Mouse (Mus musculus) T-helper 1 cell (primary cell): ENCODE results near the gene Cd22.
"Not testable (repeated sequence)": the region's sequence is repeated elsewhere in the genome, so short reads cannot be mapped to it uniquely, and the experiment has no call there.

Experiments used
- in situ Hi-C: fragments of 300-600 bp; cut with MboI, MseI; formaldehyde crosslinking; loops from one replicate; pipeline ENCODE4 v1.15.1; 2025; ENCODE audit warnings: high pct_unique_total_duplicates

Gene Cd22

DNA sequence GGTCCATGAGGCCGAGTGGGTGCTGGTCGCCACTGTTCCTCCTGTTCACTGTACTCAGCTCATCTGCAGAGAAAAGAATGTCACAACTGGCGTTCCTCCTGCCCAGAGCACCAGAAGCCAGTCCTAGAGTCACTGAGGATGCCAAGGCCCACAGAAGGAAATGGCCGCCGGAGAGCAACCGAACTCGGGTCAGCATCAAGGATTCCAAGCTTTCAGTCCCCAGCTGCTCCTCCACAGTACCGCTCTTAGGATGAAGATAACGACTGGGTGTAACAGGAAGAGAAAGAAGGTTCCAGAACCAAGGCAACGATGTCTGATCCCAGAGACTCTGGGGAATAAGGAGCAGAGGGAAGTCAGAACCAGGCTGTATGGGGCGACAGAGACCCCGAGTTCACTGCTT is 18.7 kb downstream of the Cd22 start, which contains the start of gene Ffar1:
Ffar1 (minus strand) TSS at position 101 of the 400 bp plus-strand sequence.
- in situ Hi-C loops, result loop anchor here (5.0 kb wide), 1 partner anchor 49 kb away; no protein-coding TSS in a partner anchor

DNA sequence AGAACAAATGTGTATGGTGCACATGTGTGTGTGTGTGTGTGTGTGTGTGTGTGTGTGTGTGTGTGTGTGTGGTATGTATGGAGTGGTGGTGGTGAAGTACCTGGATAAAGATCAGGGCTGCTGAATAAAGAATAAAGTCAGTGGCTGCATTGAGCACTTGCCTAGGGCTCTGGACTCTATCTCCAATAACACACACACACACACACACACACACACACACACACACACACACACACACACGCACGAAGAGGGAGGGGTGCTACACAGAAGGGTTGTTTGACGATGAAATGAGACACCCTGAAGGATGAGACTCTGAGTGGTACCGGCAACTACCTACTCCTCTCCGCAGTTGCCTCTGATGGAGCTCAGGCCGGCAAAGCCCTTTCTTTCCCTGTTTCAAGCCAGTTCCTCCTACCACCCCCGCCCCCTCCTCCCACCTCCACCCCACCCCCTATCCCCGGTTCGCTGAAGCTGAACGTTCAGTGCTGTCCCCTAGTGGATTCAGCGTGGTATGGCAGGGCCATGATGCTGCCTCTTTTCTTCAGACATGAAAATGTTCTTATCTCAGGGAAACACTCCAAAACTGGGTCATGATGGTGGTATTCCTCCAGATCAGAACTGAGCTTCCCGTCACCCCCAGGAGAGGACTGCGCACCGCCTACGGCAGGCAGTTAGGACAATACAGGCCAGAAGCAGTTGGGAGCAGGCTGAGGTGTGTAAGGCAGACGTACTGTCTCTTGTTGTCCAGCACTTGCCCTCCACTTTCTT is 20.3 kb downstream of the Cd22 start:
- in situ Hi-C loops, result loop anchor here (5.0 kb wide), 1 partner anchor 48 kb away; no protein-coding TSS in a partner anchor

DNA sequence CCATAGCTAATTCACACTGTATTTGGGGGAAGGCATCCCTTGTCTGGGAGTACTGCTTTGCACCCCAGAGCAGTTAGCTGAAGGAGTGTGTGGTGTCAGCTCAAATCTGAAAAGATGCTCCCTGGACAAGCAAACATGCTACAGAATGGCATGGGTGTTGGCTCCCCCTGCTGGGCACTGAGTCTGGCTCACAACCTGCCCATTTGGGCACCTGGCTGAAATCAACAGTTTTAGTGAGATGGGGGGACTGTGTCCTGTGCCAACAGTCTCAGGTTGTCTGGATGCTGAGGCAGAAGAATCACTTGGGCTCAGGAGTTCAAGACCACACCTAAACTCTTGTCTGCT is 20.9 kb downstream of the Cd22 start:
- in situ Hi-C loops, result no loop called here

- in situ Hi-C loops, result no loop called here
These were observed 22.4 kb downstream of the Cd22 start for GRCm38 (mm10) chr7:30857746-30858145.

DNA sequence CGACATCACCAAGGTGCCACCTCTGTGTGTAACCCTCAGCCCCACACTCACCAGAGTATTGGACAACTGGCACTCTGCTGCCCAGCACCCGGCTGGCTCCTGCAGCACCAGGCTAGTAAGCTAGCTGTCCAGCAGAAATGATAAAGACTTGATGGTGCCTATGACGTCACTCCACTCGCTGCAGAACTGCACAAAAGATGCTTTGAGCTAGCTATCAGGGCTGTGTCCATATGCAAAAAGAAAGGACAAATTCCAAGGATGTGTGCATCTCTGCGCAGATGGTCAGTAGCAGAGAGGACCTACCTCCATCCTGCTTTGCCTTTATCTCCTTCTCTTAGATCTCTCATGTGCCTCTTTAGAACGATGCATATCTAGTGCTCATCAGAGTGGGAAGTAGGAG is 24.1 kb downstream of the Cd22 start, which contains the start of gene Ffar3:
Ffar3 (minus strand) TSS at position 101 of the 400 bp plus-strand sequence.
- in situ Hi-C loops, result no loop called here

DNA sequence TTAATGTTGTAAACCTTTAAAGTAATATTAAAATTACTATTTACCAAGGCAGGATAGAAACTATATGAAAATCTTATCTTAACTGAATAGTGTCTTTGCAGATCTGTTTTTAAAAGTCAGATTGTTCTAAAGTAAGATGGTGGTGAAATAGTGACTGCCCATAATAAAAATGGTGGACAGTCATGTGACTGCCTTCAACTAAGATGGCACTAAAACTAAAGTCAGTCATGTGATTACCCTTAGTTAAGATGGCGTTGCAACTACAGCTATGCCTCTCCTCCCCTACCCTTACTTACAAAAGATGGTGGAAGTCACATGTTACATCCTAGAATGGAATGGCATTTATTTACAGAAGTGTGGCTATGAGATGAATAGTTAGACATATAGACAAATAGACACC is 28.7 kb downstream of the Cd22 start:
- in situ Hi-C loops, result no loop called here

DNA sequence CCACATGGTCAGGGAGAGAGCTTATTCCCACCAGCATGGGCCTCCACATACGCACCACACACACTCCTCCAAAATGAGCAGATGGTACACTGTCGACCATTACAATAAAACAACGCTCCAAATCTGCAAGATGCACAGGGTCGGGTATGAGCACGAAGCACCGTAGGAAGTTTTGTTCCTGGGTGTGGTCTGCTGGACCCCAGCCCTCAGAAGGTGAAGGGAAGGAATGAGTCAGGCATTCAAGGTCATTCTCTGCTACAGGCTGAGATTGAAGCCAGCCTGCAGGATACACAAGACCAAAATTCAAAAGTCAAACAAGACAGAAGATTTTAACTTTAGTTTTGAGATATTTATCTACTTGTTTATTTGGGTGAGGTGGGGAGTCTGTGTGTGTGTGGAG is 32.2 kb downstream of the Cd22 start:
- in situ Hi-C loops, result no loop called here

DNA sequence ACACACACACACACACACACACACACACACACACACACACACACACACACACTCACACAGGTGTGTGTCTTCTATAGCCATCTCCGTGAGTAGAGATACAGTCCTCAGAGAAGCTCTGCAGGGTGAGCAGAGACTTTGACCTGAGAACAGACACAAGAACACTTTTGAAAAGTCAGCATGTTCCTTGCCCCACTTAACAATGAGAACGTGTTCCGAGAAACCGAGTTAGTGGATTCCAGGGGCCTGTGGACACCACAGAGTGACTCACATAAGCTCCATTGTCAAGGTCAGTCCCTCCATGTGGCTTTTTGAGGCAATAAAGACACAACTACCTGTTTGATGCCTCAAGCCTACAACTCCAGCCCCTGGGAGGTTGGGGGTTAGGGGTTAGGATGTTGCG is 32.8 kb downstream of the Cd22 start:
- in situ Hi-C loops, result no loop called here

DNA sequence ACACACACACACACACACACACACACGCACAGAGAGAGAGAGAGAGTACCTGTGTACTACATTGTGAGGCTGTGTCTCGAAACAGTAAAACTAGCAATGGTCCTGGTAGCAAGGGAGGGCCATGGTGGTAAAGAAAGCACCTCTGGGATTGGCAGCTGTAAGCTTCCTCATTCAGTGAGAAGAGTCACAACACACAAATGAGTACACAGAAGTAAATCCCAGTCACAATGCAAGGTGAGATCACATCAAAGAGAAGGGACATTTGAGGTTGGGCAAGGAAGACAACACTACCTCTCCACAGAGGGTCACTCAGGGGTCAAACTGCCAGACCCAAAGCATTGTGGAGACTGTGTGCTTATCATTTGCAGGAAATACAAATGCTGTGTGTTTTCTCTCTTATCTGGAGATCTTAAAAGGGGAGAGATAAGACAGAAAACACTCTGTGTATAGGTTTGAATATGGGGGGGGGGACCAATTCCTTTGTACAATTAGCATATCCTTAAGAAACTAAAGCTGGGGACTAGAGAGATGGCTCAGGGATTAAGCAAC is 33.6 kb downstream of the Cd22 start:
- in situ Hi-C loops, result no loop called here

- in situ Hi-C loops, result no loop called here
These were observed 35.4 kb downstream of the Cd22 start for GRCm38 (mm10) chr7:30844676-30845297.

GRCm38 (mm10) chr7:30842092-30842491 is 38.0 kb downstream of the Cd22 start:
- in situ Hi-C loops, result no loop called here

DNA sequence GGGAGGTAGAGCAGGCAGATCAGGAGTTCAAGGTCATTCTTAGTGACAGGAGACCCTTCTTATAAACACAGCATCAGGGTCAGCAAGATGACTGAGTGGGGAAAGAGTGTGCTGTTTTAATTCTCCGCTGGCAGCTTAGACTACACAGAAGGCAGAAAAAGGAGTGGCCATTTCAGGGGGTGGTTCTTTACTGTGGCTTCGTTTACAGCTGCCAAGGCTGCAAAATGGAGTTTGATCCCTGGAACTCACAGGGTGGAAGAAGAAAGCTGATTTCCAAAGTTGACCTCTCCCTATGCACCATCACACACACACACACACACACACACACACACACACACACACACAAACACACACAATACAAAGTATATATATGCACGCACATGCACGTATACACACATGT is 38.8 kb downstream of the Cd22 start:
- in situ Hi-C loops, result no loop called here

GRCm38 (mm10) chr7:30840306-30840705 is 39.8 kb downstream of the Cd22 start:
- in situ Hi-C loops, result no loop called here

GRCm38 (mm10) chr7:30837277-30837676 is 42.9 kb downstream of the Cd22 start:
- in situ Hi-C loops, result no loop called here

DNA sequence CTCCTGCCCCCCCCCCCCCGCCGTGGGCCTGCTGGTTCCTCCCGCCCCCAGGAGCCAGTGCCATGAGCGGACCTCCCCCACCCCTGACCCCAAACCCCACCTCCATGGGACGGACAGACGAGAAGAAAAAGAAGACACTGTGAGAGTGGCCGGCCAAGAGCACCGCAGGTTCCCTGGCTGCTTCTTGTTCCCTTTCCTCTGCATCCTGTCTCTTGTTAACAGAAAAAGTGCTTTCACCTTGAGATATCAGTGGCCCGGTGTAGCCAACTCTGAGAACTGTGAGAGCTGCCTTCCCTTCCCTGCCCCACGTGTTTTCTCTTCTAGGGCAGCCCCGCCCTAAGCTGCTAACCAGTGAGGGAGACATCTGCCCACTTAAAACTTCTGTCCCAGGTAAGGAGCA is 47.5 kb downstream of the Cd22 start:
- in situ Hi-C loops, result not testable (repeated sequence)

DNA sequence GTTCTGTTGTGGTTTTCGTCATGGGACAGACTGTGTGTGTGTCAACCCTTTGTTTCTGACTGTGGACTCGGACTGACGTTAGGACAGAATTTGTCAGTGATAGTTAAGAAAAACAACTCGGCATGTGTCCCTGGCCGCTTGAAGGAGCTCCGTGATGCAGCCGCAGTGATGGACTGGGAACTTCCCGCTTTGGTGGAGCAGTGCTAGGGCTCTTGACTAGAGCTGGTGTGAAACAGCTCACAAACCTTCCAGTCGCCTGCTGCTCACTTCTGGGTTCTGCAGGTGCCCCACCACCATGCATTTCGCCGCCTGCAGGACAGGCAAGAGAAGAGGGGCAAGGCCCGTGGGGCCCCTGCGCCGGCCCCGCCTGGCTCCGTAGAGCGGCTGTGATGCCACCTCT is 47.9 kb downstream of the Cd22 start:
- in situ Hi-C loops, result no loop called here

GRCm38 (mm10) chr7:30829428-30829827 is 50.7 kb downstream of the Cd22 start:
- in situ Hi-C loops, result no loop called here

- in situ Hi-C loops, result not testable (repeated sequence)
These were observed 51.3 kb downstream of the Cd22 start for GRCm38 (mm10) chr7:30828871-30829270.

DNA sequence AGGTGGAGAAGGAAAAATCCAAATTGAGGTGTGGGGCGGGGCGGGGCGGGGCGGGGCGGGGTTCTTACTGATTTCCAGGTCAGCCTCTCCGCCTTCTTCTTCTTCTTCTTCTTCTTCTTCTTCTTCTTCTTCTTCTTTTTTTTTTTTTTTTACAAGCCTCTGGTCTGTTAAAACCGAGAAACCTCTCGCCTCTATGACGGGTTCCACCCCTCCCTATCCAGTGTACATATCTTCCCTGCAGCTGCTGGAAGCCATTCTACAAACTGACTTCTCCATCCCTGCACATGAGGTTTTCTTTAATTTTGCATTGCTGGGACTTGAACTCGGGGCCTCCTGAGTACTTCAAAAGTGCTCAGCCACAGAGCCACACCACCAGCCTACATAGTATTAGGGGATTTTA is 53.5 kb downstream of the Cd22 start:
- in situ Hi-C loops, result no loop called here

GRCm38 (mm10) chr7:30824306-30824705 is 55.8 kb downstream of the Cd22 start:
- in situ Hi-C loops, result no loop called here

DNA sequence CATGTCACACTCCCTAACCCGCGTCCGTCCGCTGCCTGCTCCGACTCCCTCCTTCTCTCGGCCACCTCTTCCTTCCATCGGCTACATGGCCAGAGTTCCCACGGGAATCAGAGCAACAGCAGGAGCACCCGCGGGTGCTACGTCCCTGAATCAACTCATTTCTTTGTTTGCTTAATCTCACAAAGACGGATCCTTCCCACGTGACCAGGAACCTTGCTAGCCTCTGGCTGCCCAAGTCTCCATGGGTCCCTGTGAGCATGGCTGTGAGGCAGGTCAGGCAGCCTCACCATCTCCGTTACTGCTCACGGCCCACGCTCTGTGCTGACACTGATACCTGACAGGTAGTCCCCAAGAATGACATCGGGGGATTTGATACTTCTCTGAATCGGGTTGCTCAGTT is 56.5 kb downstream of the Cd22 start, which contains the start of gene Ffar2:
Ffar2 (minus strand) TSS at position 101 of the 400 bp plus-strand sequence.
- in situ Hi-C loops, result no loop called here

GRCm38 (mm10) chr7:30821532-30821931 is 58.6 kb downstream of the Cd22 start:
- in situ Hi-C loops, result no loop called here
